Mouse (Mus musculus): ENCODE results near the gene Map6.

The Map6 gene

GRCm38 (mm10) chr7:99312671-99313143 lies 45.5 kb downstream of the Map6 start:
- no peak for DNase-seq (ENCODE audit: low read depth, low spot score)

GRCm38 (mm10) chr7:99313253-99313652 lies 46.0 kb downstream of the Map6 start:
- no peak for DNase-seq (ENCODE audit: low read depth, low spot score)

GRCm38 (mm10) chr7:99314565-99314964 lies 47.3 kb downstream of the Map6 start:
- no peak for DNase-seq (ENCODE audit: low read depth, low spot score)

GRCm38 (mm10) chr7:99316207-99316606 lies 49.0 kb downstream of the Map6 start:
- DNase-seq (ENCODE audit: low read depth, low spot score) = no peak

- no peak for DNase-seq (ENCODE audit: low read depth, low spot score)
These were observed 50.2 kb downstream of the Map6 start for GRCm38 (mm10) chr7:99317475-99317874.

- DNase-seq (ENCODE audit: low read depth, low spot score) = no peak
These were observed 53.3 kb downstream of the Map6 start for GRCm38 (mm10) chr7:99320524-99320923.

- no peak for DNase-seq (ENCODE audit: low read depth, low spot score)
These were observed 55.6 kb downstream of the Map6 start for GRCm38 (mm10) chr7:99322691-99323320.

- no peak for DNase-seq (ENCODE audit: low read depth, low spot score)
These were observed 56.1 kb downstream of the Map6 start for GRCm38 (mm10) chr7:99323321-99323700.

GRCm38 (mm10) chr7:99324810-99325209 lies 57.6 kb downstream of the Map6 start:
- no peak for DNase-seq (ENCODE audit: low read depth, low spot score)

GRCm38 (mm10) chr7:99326128-99326527 lies 58.9 kb downstream of the Map6 start:
- no peak for DNase-seq (ENCODE audit: low read depth, low spot score)

GRCm38 (mm10) chr7:99328847-99329246 lies 61.6 kb downstream of the Map6 start:
- DNase-seq (ENCODE audit: low read depth, low spot score) = peak; percentile 97

GRCm38 (mm10) chr7:99330012-99330411 lies 62.8 kb downstream of the Map6 start:
- DNase-seq (ENCODE audit: low read depth, low spot score) = no peak

- peak; percentile 76 for DNase-seq (ENCODE audit: low read depth, low spot score)
These were observed 65.7 kb downstream of the Map6 start for GRCm38 (mm10) chr7:99332774-99333480.

- DNase-seq (ENCODE audit: low read depth, low spot score) = no peak
These were observed 73.5 kb downstream of the Map6 start for GRCm38 (mm10) chr7:99340736-99341135.

GRCm38 (mm10) chr7:99343577-99343976 lies 76.3 kb downstream of the Map6 start:
- DNase-seq (ENCODE audit: low read depth, low spot score) = no peak

- no peak for DNase-seq (ENCODE audit: low read depth, low spot score)
These were observed 80.0 kb downstream of the Map6 start for GRCm38 (mm10) chr7:99347268-99347667.

GRCm38 (mm10) chr7:99348883-99349282 lies 81.6 kb downstream of the Map6 start:
- no peak for DNase-seq (ENCODE audit: low read depth, low spot score)

GRCm38 (mm10) chr7:99349782-99350720 lies 82.8 kb downstream of the Map6 start:
- no peak for DNase-seq (ENCODE audit: low read depth, low spot score)

- no peak for DNase-seq (ENCODE audit: low read depth, low spot score)
These were observed 84.0 kb downstream of the Map6 start for GRCm38 (mm10) chr7:99351104-99351801.

GRCm38 (mm10) chr7:99351802-99352517 lies 84.7 kb downstream of the Map6 start:
- DNase-seq (ENCODE audit: low read depth, low spot score) = peak; percentile 80
